Mouse (Mus musculus) bone marrow, adult 2 months (tissue): ENCODE results near the gene Anks4b.

Experiments
- CTCF ChIP-seq: fragments of 200-500 bp; IDR thresholded peaks from 2 replicates; pipeline ENCODE4 v1.5.1; 2011; ENCODE audit warnings: low read length, control low read depth; ENCODE audit not compliant: control insufficient read depth, insufficient read depth
- POLR2A ChIP-seq: fragments of 200-500 bp; IDR thresholded peaks from 2 replicates; pipeline ENCODE4 v1.6.1; 2011; ENCODE audit warnings: low read depth, mild to moderate bottlenecking, control low read depth, low read length, borderline replicate concordance; ENCODE audit not compliant: control insufficient read depth

- peak; percentile 44; the same call in 1 of the 2 replicates for TF ChIP-seq CTCF
- TF ChIP-seq POLR2A, result no peak
Measured at GRCm38 (mm10) chr7:120124844-120125243, 48.8 kb upstream of the Anks4b start.
